Mouse (Mus musculus) MN1 (cell line): Measurements from ENCODE around the gene Fut1.
"Not testable (repeated sequence)": the region's sequence is repeated elsewhere in the genome, so short reads cannot be mapped to it uniquely, and the experiment has no call there.

ENCODE experiments used
- DNase-seq: peaks from one replicate; pipeline ENCODE4 v3.0.0-alpha.2; 2016; ENCODE audit warnings: low spot score

The Fut1 gene

GRCm38 (mm10) chr7:45639561-45640027 is 22.5 kb downstream of the Fut1 start, which contains the start of gene Mamstr:
Gene Mamstr (plus strand): TSS chr7:45639977.
- DNase-seq, result no peak

- DNase-seq, result no peak
Measured at GRCm38 (mm10) chr7:45640191-45640957, 23.3 kb downstream of the Fut1 start.

- DNase-seq, result no peak
Measured at GRCm38 (mm10) chr7:45641391-45642040, 24.4 kb downstream of the Fut1 start.

GRCm38 (mm10) chr7:45642083-45642482 is 25.0 kb downstream of the Fut1 start:
- DNase-seq, result no peak

GRCm38 (mm10) chr7:45642503-45643255 is 25.6 kb downstream of the Fut1 start:
- DNase-seq, result peak; percentile 7

GRCm38 (mm10) chr7:45643441-45644178 is 26.5 kb downstream of the Fut1 start:
- DNase-seq, result peak; percentile 88

- DNase-seq, result no peak
Measured at GRCm38 (mm10) chr7:45644183-45644582, 27.1 kb downstream of the Fut1 start.

GRCm38 (mm10) chr7:45644872-45645590 is 27.9 kb downstream of the Fut1 start:
- DNase-seq, result no peak

GRCm38 (mm10) chr7:45645591-45645971 is 28.5 kb downstream of the Fut1 start:
- DNase-seq, result no peak

- no peak for DNase-seq
Measured at GRCm38 (mm10) chr7:45646671-45647070, 29.6 kb downstream of the Fut1 start.

GRCm38 (mm10) chr7:45649351-45649750 is 32.3 kb downstream of the Fut1 start:
- DNase-seq, result no peak

GRCm38 (mm10) chr7:45650484-45650883 is 33.4 kb downstream of the Fut1 start:
- not testable (repeated sequence) for DNase-seq

GRCm38 (mm10) chr7:45654424-45655047 is 37.4 kb downstream of the Fut1 start:
- no peak for DNase-seq

- DNase-seq, result no peak
Measured at GRCm38 (mm10) chr7:45660746-45661478, 43.8 kb downstream of the Fut1 start.

- DNase-seq, result not testable (repeated sequence)
Measured at GRCm38 (mm10) chr7:45661702-45662101, 44.6 kb downstream of the Fut1 start.

- DNase-seq, result no peak
Measured at GRCm38 (mm10) chr7:45665303-45666138, 48.4 kb downstream of the Fut1 start.

GRCm38 (mm10) chr7:45666161-45666560 is 49.1 kb downstream of the Fut1 start, which contains the start of gene Fut2:
Gene Fut2 (minus strand): TSS chr7:45666394.
- DNase-seq, result no peak

- no peak for DNase-seq
Measured at GRCm38 (mm10) chr7:45667761-45668160, 50.7 kb downstream of the Fut1 start.

GRCm38 (mm10) chr7:45668921-45669320 is 51.8 kb downstream of the Fut1 start:
- DNase-seq, result no peak
